Mouse (Mus musculus): ENCODE results near the gene Ccdc102a. TPM values are rescaled to one million over a fixed set of nuclear protein-coding genes. Genes with fewer than 3 reads are reported as not detected.

Gene Ccdc102a
- total and polyA plus RNA-seq, 2 experiments: 0.46 to 1.2 TPM

DNA sequence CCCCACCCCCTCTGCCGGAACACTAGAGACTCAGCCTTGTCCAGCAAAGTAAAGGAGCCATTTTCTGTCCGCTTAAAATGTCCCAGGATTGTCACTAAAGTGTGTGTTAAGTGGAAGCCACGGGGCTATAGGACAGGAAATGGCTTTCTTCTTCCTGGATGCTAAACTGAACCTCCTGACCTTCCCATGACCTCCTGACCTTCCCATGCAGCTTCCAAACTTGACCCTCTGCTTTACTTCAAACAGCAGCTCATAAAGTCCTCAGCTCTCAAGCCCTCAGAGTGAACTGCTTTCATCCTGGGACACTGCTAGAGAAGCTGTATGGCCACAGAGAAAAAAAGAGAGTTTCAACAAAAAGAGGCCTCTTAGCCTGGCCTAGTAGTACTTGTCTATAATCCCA is 41.1 kb downstream of the Ccdc102a start:
- Histone ChIP-seq H3K27me3 (ENCODE audit: control insufficient read depth, insufficient read depth, low read length) (no peaks in the 10 kb centered on the region), H3K79me2 (ENCODE audit: control insufficient read depth, insufficient read depth, low read length) (no peaks in the 10 kb centered on the region), H3K36me3 (ENCODE audit: control insufficient read depth, insufficient read depth, low read length) (no peaks in the 10 kb centered on the region), H3K27ac (replicated peaks; ENCODE audit: insufficient read depth, low read depth, low read length) (no peak overlapping the region), H3K9ac (ENCODE audit: low read depth, low read length) (no peak overlapping the region), H3K4me1 (ENCODE audit: control insufficient read depth, insufficient read depth, low read length) (no peaks in the 10 kb centered on the region; the same call in none of the 2 replicates), H3K4me3 (ENCODE audit: insufficient read depth, low read depth, low read length) (no peak overlapping the region)
- 52% methylated on average over 3 of the region's 3 CpGs for WGBS
- DNase-seq (ENCODE audit: extremely low read depth, low read depth, low spot score): no peak
- TF ChIP-seq CTCF (IDR thresholded peaks at IDR 0.05; ENCODE audit: low read depth, low read length): no peak

DNA sequence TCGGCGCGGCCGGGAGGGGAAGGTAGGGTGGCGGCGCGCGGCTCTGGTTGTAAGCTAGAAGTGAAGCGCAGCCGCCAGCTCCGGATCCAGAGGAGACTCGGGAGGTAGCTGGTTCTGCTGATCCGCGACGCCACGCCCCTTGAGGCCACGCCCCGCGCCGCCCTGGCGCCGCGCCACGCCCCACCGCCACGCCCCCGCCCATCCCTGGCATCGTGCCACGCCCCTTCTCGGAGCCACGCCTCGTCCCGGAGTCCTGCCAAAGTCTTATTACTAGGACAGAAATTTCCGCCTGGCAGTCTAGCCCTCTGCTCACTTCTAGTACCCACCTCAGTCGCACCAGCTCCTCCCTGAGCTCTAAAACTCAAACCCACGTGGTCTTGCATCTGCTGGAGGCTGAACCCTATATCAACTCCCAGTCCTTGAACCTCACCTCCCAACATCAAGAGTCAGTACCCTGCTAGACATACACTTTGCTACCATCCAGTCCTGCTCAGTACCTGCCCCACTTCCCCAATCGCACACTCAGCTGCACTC is 41.6 kb downstream of the Ccdc102a start, which contains the start of gene Dok4:
Gene Dok4 (minus strand): TSS at position 134 of the 534 bp plus-strand sequence.
- H3K4me1 ChIP-seq (ENCODE audit: control insufficient read depth, insufficient read depth, low read length): no peaks in the 10 kb centered on the region; the same call in none of the 2 replicates

DNA sequence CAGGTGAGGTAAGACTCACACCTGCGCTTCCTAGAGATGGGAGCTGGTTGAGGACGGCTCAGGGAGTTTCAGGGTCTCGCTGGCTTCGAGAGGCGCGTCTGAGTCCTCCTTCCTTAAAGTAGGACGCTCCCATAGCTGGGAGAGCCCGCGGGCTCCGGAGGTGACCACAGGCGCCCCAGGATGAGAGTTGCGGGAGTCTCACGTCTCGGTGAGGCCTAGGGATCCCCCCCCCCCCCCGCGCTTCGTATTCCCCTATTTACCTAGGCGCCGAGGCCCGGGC is 42.1 kb downstream of the Ccdc102a start:
- Histone ChIP-seq H3K27ac (replicated peaks; ENCODE audit: insufficient read depth, low read depth, low read length) (no peak overlapping the region), H3K9ac (ENCODE audit: low read depth, low read length) (peak overlapping the region; percentile 56), H3K27me3 (ENCODE audit: control insufficient read depth, insufficient read depth, low read length) (no peaks in the 10 kb centered on the region; the same call in 1 of the 2 replicates), H3K36me3 (ENCODE audit: control insufficient read depth, insufficient read depth, low read length) (no peaks in the 10 kb centered on the region), H3K4me3 (ENCODE audit: insufficient read depth, low read depth, low read length) (peak overlapping the region; percentile 54), H3K4me1 (ENCODE audit: control insufficient read depth, insufficient read depth, low read length) (no peaks in the 10 kb centered on the region; the same call in none of the 2 replicates), H3K79me2 (ENCODE audit: control insufficient read depth, insufficient read depth, low read length) (no peaks in the 10 kb centered on the region)
- no peak for DNase-seq (ENCODE audit: extremely low read depth, low read depth, low spot score)
- TF ChIP-seq CTCF (IDR thresholded peaks at IDR 0.05; ENCODE audit: low read depth, low read length) (no peak), POLR2A (IDR thresholded peaks at IDR 0.05; ENCODE audit: extremely low read depth, insufficient read depth, low read length) (no peak)
- under 1% methylated on average over 20 of the region's 20 CpGs for WGBS

More for the DNA sequence above, 41.6 kb downstream of the Ccdc102a start, which contains the start of gene Dok4:
- H3K9ac ChIP-seq (ENCODE audit: low read depth, low read length): peak within 1 kb of the TSS; percentile 56
- no peaks in the 10 kb centered on the region for H3K27me3 ChIP-seq (ENCODE audit: control insufficient read depth, insufficient read depth, low read length)
- 2% methylated on average over 29 of the region's 37 CpGs for WGBS
- H3K79me2 ChIP-seq (ENCODE audit: control insufficient read depth, insufficient read depth, low read length): no peaks in the 10 kb centered on the region
- H3K4me3 ChIP-seq (ENCODE audit: insufficient read depth, low read depth, low read length): peak within 1 kb of the TSS; percentile 54
- H3K27ac ChIP-seq (replicated peaks; ENCODE audit: insufficient read depth, low read depth, low read length): no peak within 1 kb of the TSS
- no peaks in the 10 kb centered on the region for H3K36me3 ChIP-seq (ENCODE audit: control insufficient read depth, insufficient read depth, low read length)
- peak; percentile 53 for DNase-seq (ENCODE audit: extremely low read depth, low read depth, low spot score)
- TF ChIP-seq POLR2A (IDR thresholded peaks at IDR 0.05; ENCODE audit: extremely low read depth, insufficient read depth, low read length) (no peak), CTCF (IDR thresholded peaks at IDR 0.05; ENCODE audit: low read depth, low read length) (no peak)

DNA sequence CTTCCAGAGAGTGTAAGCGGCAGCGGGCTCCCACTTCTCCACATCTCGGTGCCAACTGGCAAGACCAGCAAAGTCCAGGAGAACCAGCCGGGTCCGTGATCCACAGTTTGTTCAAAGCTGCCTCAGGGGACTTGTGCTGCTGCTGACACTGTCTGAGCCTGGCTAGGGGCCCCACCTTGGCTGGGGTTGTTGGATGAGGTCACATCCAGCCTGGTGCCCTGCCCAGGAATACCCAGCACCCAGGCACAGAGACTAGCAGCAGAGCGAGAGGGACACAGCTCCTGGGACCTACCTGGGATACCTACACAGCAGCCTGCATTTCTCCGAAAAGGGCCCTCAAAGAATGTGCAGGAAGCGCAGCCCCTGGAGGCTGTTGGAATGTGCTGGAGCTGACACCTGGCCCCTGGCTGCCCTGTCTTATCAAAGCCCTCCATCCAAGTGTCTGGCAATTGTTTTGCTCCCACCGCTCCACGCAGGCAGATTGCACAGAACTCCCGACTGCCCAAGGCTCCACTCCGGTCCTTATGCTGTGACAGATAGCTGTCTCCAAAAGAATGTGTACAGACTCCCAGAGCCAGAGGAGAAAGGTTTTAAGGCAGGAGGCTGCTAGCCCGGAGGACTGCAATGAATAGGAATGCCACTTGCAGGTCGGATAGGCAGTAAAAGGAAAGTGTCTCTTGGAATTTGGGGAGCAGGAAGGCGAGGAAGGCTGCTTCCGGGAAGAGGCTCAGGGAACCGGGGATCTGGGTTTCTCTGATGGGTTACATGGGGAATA is 42.6 kb downstream of the Ccdc102a start:
- H3K27ac ChIP-seq (replicated peaks; ENCODE audit: insufficient read depth, low read depth, low read length): no peak overlapping the region
- peak overlapping the region; percentile 54 for H3K4me3 ChIP-seq (ENCODE audit: insufficient read depth, low read depth, low read length)
- TF ChIP-seq POLR2A (IDR thresholded peaks at IDR 0.05; ENCODE audit: extremely low read depth, insufficient read depth, low read length) (no peak), CTCF (IDR thresholded peaks at IDR 0.05; ENCODE audit: low read depth, low read length) (no peak)
- peak overlapping the region; percentile 56 for H3K9ac ChIP-seq (ENCODE audit: low read depth, low read length)
- DNase-seq (ENCODE audit: extremely low read depth, low read depth, low spot score): no peak
- H3K27me3 ChIP-seq (ENCODE audit: control insufficient read depth, insufficient read depth, low read length): no peaks in the 10 kb centered on the region; the same call in 1 of the 2 replicates
- no peaks in the 10 kb centered on the region; the same call in none of the 2 replicates for H3K4me1 ChIP-seq (ENCODE audit: control insufficient read depth, insufficient read depth, low read length)
- H3K79me2 ChIP-seq (ENCODE audit: control insufficient read depth, insufficient read depth, low read length): no peaks in the 10 kb centered on the region
- 24% methylated on average over 17 of the region's 17 CpGs for WGBS
- no peaks in the 10 kb centered on the region for H3K36me3 ChIP-seq (ENCODE audit: control insufficient read depth, insufficient read depth, low read length)

DNA sequence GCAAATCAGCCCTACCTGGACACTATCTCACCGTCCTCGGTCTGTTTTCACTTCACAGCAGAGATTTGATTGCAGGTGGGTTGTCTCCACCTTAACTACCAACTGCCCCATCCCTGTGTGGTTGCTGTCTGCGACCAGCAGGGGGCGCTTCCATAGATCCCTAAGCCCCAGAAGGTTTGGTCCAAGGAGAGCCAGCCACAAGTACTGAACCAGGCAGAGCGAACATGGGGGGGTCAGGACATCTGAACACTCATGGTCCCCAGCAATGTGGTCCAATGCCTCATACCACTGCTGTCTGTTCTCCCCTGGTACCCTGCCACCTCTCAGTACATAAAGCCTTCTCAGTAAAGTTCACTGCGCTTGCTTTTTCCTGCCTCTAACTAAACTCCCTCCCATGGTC is 43.5 kb downstream of the Ccdc102a start:
- H3K9ac ChIP-seq (ENCODE audit: low read depth, low read length): no peak overlapping the region
- peak; percentile 50 for DNase-seq (ENCODE audit: extremely low read depth, low read depth, low spot score)
- no peaks in the 10 kb centered on the region; the same call in none of the 2 replicates for H3K4me1 ChIP-seq (ENCODE audit: control insufficient read depth, insufficient read depth, low read length)
- H3K4me3 ChIP-seq (ENCODE audit: insufficient read depth, low read depth, low read length): no peak overlapping the region
- H3K36me3 ChIP-seq (ENCODE audit: control insufficient read depth, insufficient read depth, low read length): no peaks in the 10 kb centered on the region
- H3K79me2 ChIP-seq (ENCODE audit: control insufficient read depth, insufficient read depth, low read length): no peaks in the 10 kb centered on the region
- 14% methylated on average over 6 of the region's 6 CpGs for WGBS
- no peaks in the 10 kb centered on the region; the same call in 1 of the 2 replicates for H3K27me3 ChIP-seq (ENCODE audit: control insufficient read depth, insufficient read depth, low read length)
- H3K27ac ChIP-seq (replicated peaks; ENCODE audit: insufficient read depth, low read depth, low read length): no peak overlapping the region
- peak; percentile 91 for TF ChIP-seq CTCF (IDR thresholded peaks at IDR 0.05; ENCODE audit: low read depth, low read length)
- no peak for TF ChIP-seq POLR2A (IDR thresholded peaks at IDR 0.05; ENCODE audit: extremely low read depth, insufficient read depth, low read length)

DNA sequence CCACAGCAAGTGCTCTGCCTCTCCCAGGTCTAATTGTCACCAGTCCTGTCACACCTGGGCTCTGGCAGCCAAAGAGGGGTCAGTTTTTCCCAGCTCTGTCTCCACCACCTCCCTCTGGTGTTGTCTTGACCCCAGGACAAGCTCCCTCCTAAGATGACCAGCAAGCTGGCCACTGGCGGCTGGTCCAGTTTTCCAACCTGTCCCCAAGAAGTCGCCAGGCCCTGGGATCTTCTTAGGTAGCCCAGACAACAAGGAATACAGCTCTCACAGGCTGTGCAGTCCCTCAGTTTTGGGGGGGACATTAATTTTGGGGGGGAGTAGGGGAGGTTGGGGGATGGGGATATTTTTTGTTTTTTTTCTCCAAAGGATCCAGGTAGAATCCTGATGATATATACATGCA is 45.3 kb downstream of the Ccdc102a start:
- H3K27me3 ChIP-seq (ENCODE audit: control insufficient read depth, insufficient read depth, low read length): no peaks in the 10 kb centered on the region; the same call in 1 of the 2 replicates
- no peak overlapping the region for H3K9ac ChIP-seq (ENCODE audit: low read depth, low read length)
- no peak for DNase-seq (ENCODE audit: extremely low read depth, low read depth, low spot score)
- no peaks in the 10 kb centered on the region; the same call in none of the 2 replicates for H3K4me1 ChIP-seq (ENCODE audit: control insufficient read depth, insufficient read depth, low read length)
- no peaks in the 10 kb centered on the region for H3K79me2 ChIP-seq (ENCODE audit: control insufficient read depth, insufficient read depth, low read length)
- H3K4me3 ChIP-seq (ENCODE audit: insufficient read depth, low read depth, low read length): no peak overlapping the region
- no peak for TF ChIP-seq POLR2A (IDR thresholded peaks at IDR 0.05; ENCODE audit: extremely low read depth, insufficient read depth, low read length)
- no peak for TF ChIP-seq CTCF (IDR thresholded peaks at IDR 0.05; ENCODE audit: low read depth, low read length)
- WGBS: 94% methylated on average over 2 of the region's 2 CpGs
- no peaks in the 10 kb centered on the region for H3K36me3 ChIP-seq (ENCODE audit: control insufficient read depth, insufficient read depth, low read length)
- H3K27ac ChIP-seq (replicated peaks; ENCODE audit: insufficient read depth, low read depth, low read length): no peak overlapping the region

Measured in liver, adult 2 months (tissue).